Mouse (Mus musculus) cerebellum, adult 8-10 months (tissue): ENCODE measurements around the gene Nol9.

Source experiments
- DNase-seq: peaks from one replicate; pipeline ENCODE4 v3.0.0; 2022

Nol9 gene

DNA sequence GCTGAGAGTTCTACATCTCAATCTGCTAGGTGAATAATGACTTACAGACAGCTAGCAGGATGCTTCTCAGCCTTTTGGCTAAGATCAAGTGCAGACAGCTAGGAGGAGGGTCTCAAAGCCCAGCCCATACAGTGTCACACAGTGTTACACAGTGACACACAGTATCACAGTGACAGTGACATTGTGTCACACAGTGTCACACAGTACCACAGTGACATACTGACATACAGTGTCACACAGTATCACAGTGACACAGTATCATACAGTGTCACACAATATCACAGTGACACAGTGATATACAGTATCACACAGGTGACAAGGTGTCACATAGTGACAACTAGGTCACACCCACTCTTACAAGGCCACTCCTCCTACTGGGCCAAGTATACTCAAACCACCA is 28.2 kb downstream of the Nol9 start:
- DNase-seq = no peak

DNA sequence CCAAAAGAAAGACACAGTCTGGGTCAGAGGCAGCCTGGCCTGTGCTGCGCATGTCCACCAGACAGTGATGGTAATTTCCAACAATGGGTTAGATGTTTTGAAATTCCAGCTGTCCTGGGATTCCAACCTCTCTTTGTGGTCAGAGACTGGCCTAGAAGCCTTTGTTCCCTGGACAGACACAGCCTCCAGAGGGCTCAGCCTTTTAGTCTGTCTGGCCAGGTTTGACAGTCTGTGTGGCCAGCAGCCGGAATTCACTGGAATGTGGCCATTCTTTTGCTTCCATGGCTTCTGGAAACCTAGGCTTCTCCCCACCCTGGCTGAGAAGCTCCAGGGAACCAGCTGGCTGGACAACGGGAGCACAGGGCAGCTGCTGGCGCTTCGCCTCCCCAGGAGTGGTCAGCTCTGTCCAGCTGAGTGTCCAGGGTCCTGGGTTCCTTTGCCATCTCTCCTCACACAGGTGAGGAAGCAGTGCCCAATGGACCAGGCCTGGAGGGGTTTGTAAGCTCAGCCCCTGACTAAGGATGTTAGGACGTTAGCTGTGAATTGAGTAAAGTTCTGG is 29.1 kb downstream of the Nol9 start:
- no peak for DNase-seq

GRCm38 (mm10) chr4:152069245-152069644 is 30.1 kb downstream of the Nol9 start:
- DNase-seq = no peak

- no peak for DNase-seq
These were observed 31.6 kb downstream of the Nol9 start for GRCm38 (mm10) chr4:152070494-152071396.

GRCm38 (mm10) chr4:152072121-152072601 is 33.0 kb downstream of the Nol9 start, which contains the start of gene Plekhg5:
Gene Plekhg5, plus strand, starts transcription at chr4:152072498.
- no peak for DNase-seq

DNA sequence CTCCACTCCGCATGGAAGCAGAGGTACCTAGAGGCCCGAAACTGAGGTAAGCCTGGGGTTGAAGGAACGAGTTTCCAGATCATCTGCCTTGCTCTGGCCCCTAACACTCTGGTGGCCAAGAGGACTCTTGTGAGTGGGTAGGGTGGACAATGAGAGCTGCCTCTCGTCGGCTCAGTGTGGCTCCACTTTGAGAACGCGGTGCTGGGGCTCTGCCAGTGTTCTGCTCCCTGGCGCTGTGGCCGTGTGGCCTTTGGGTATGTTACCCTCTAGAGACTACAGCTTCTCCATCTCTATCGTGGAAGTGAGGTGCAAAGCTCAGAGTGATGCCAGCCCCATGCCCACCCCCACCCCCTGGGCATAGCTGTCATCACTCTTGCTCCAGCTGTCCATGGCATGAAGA is 33.5 kb downstream of the Nol9 start:
- no peak for DNase-seq

GRCm38 (mm10) chr4:152073715-152074114 is 34.6 kb downstream of the Nol9 start:
- DNase-seq = no peak

DNA sequence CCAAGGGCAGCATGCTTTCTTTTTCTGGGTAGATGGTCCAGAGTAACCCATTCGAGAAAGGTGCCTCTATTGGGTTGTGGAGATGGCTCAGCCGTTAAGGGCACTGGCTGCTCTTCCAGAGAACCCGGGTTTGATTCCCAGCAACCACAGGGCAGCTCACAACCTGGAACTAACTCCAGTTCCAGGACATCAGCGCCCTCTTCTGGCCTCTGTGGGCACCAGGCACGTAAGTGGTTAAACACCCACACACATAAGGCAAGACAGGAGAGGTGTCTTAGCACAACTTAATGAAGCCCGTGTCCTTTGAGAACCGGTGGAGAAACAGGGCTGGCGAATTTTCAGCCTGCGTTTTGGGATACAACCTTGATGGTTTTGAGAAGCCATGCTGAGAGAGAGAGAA is 35.4 kb downstream of the Nol9 start:
- no peak for DNase-seq

GRCm38 (mm10) chr4:152077191-152077590 is 38.1 kb downstream of the Nol9 start:
- DNase-seq = no peak

GRCm38 (mm10) chr4:152078105-152078530 is 39.0 kb downstream of the Nol9 start:
- DNase-seq = no peak

- DNase-seq = no peak
These were observed 40.1 kb downstream of the Nol9 start for GRCm38 (mm10) chr4:152079261-152079660.

DNA sequence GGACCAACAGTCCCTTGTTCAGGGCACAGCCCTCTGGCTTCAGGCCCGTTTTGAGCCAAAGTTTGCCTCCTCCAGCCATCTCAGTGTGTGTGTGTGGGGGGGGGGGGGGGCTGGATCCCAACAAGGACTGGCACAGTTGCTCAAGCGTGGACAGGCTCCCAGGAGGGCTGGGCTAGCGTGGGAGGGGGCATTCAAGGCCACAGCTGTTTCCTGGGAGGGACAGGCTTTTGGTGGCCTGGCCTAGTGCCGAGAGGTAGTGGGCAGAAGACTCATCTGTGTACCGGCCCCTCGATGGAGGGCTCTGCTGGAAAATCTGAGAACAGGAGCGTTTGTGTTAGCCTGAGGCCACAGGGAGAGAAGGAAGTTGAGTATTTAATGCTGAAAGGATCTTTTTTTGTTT is 40.8 kb downstream of the Nol9 start:
- DNase-seq = no peak

DNA sequence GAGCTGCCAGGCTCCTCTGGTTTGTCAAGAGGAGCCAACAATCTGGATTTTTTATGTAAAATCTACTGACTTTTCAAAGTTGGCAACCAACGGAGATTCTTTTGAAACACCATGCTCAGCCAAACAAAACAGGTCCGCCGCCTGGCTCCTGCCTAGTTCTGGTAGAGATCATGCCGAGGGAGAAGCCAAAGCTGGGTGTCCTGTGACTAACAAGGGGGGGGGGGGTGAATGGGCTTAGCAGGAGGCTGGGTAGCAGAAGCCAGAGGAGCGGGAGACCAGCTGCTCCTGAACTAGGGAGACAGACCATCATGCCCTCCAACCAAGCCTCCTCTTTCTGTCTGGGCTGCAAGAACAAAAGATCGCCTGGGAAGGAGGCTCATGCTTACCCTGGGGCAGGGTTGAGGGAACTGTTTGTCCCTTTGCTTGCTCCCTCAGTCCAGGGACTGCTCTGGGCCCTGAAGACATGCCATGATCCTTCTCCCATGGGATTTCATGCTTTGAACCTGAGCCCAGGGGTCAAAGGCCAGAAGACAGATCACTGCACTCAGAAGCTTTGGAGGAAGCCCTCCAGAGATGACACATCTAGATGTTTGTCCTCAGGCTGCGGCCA is 44.6 kb downstream of the Nol9 start:
- DNase-seq = no peak

GRCm38 (mm10) chr4:152084616-152085015 is 45.5 kb downstream of the Nol9 start:
- no peak for DNase-seq

- no peak for DNase-seq
These were observed 47.5 kb downstream of the Nol9 start for GRCm38 (mm10) chr4:152086505-152087210.

- DNase-seq = no peak
These were observed 48.3 kb downstream of the Nol9 start for GRCm38 (mm10) chr4:152087211-152088081.

DNA sequence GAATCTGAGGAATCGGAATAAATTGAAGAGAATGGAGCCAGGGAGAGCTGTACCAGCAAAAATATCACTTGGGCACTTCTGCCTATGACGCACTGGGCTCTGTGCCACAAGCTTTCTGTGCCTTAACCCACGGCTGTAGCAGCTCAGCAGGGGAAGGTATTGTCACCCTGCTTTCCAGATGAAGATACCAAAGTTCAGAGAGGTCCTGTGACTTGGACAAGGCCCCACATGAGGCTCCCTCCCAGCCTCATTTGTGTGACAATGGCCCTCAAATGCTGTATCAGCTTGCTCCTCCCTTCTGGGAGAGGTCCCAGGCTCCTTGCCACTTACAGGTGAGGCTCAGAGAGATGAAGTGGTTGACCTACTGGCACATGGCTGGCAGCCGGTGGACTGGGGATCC is 49.0 kb downstream of the Nol9 start:
- DNase-seq = no peak

DNA sequence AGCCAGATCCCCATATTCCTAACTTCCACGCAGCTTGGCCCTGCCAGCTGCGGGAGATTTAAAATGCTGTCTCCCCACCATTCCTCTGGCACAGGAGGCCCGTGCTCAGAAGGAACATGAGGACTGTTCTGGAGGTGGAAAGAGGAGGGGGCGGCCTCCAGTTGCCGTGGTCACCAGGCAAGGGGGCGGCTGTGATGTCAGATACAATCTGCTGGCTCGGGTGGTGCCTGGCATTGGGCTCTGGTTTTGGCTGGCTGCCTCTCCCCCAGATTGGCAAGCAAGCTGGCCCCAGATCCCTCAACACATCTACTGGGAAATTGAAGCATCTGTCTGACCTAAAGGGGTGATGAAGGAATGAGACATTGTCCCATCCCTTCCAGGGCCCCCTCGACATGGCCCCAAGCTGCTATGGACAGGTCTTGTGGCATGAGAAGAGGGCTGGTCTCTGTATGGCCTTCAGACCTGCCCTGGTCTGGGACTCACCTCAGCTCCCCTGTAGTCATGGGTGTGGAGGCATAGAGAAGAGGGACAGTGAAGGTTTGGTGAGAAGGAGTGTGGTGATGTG is 49.5 kb downstream of the Nol9 start:
- no peak for DNase-seq

GRCm38 (mm10) chr4:152090191-152090590 is 51.1 kb downstream of the Nol9 start:
- DNase-seq = no peak

- DNase-seq = no peak
These were observed 53.7 kb downstream of the Nol9 start for GRCm38 (mm10) chr4:152092751-152093293.

- no peak for DNase-seq
These were observed 55.1 kb downstream of the Nol9 start for GRCm38 (mm10) chr4:152094233-152094632.
